Mouse (Mus musculus) forebrain, embryonic 13.5 days (tissue): ENCODE results near the gene Synrg. TPM values are rescaled to one million over a fixed set of nuclear protein-coding genes. Genes with fewer than 3 reads are reported as not detected.

Source experiments
- ATAC-seq: fragments of 200-750 bp; cut with Nextera tagmentation; 2 replicates; pipeline ENCODE4 v1.8.0; 2017
- H3K27ac ChIP-seq: fragments of 300-500 bp; sonication (generic); 2 replicates; pipeline ENCODE4 v1.5.1; 2015; ENCODE audit warnings: inconsistent platforms, mild to moderate bottlenecking, moderate library complexity
- H3K27me3 ChIP-seq: fragments of 300-500 bp; sonication (generic); 2 replicates; pipeline ENCODE4 v1.6.1; 2015; ENCODE audit warnings: mild to moderate bottlenecking, inconsistent platforms
- H3K36me3 ChIP-seq: fragments of 300-500 bp; sonication (generic); 2 replicates; pipeline ENCODE4 v1.6.1; 2015; ENCODE audit warnings: mild to moderate bottlenecking, inconsistent platforms; ENCODE audit not compliant: poor library complexity, severe bottlenecking
- H3K4me1 ChIP-seq: fragments of 300-500 bp; sonication (generic); 2 replicates; pipeline ENCODE4 v1.6.1; 2015; ENCODE audit warnings: inconsistent platforms
- H3K4me2 ChIP-seq: fragments of 300-500 bp; sonication (generic); 2 replicates; pipeline ENCODE4 v1.6.1; 2015; ENCODE audit warnings: inconsistent platforms, mild to moderate bottlenecking, moderate library complexity
- H3K4me3 ChIP-seq: fragments of 300-500 bp; sonication (generic); 2 replicates; pipeline ENCODE4 v1.5.1; 2015; ENCODE audit warnings: mild to moderate bottlenecking, inconsistent platforms
- H3K9ac ChIP-seq: fragments of 300-500 bp; sonication (generic); 2 replicates; pipeline ENCODE4 v1.6.1; 2015; ENCODE audit warnings: mild to moderate bottlenecking, inconsistent platforms
- H3K9me3 ChIP-seq: fragments of 300-500 bp; sonication (generic); replicated peaks from 2 replicates; pipeline ENCODE4 v1.6.1; 2016; ENCODE audit warnings: inconsistent platforms
- WGBS: fragments of 180-500 bp; shearing (Covaris S2); methylation state at CpG from one replicate; pipeline ENCODE4 v1.1.7; 2015; 5-methylcytosine and 5-hydroxymethylcytosine counted together
- polyA plus RNA-seq: library from polyadenylated mRNA; unstranded; fragments of >200 nt; fragmentation: Nextera tagmentation; extraction: Ambion mirVana; gene quantifications from 2 replicates; pipeline ENCODE4 v1.2.1, GENCODE M21; 2015

Gene Synrg
- polyA plus RNA-seq, 1 experiment from 2014 or later: 28.2 TPM

DNA sequence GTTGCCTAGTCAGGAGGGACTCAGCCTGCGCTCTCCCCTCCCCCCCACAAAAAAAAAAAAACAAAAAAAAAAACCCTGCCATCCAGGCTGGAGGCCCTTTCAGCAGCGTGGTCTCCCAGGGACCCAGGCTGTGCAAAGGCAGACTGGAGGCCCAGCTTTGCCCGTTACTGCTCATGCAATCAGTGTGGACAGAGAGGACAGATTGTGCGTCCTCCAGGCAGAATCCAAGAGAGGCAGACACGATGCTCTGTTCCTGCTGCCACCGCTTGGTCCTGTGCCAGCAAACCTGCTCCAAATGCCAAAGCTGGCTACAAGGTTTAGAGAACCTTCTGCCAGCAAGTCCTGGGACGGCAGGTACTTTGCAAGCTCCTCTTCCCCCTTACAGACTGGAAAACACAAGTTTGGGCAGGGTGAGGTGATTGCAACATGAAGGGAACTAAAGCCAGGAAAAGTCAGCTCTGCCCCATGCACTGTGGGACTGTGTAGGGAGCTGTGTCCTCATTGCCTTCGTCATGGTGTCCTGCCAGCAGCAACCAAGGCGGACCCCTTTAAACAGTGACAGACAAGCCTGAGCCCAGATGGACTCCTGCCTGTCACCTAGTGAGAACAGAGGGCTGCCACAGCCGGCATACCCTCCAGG, 89.4 kb downstream of the Synrg start:
- 39% methylated on average over 10 of the region's 10 CpGs for whole genome bisulfite sequencing
- ATAC-seq: peak; percentile 90
- Histone ChIP-seq H3K27me3 (no peaks in the 10 kb centered on the region), H3K36me3 (no peaks in the 10 kb centered on the region), H3K9ac (peak overlapping the region; percentile 21; the same call in 1 of the 2 replicates), H3K4me3 (no peak overlapping the region), H3K27ac (peak overlapping the region; percentile 87), H3K9me3 (no peaks in the 10 kb centered on the region), H3K4me1 (peaks cover 27% of the 10 kb centered on the region), H3K4me2 (peak overlapping the region; percentile 25; the same call in 1 of the 2 replicates)

DNA sequence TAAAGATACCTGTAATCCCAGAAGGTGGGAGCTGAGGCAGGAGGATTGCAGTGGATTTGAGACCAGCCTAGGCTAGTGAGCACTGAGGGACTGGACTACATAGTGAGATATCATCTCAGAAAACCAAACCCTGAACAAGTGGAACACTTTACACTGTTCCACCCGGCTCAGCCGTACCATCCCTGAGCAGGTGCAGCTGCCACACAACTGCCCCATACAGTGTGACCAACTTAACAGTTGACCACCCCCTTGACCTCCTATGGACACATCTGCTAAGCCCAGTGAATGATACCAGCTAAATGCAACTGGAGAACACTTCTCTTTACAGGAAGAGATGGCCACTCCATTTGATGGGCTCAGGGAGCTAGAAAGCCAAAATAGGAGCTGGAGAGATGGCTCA, 93.2 kb downstream of the Synrg start:
- H3K9ac ChIP-seq: no peak overlapping the region
- H3K9me3 ChIP-seq: no peaks in the 10 kb centered on the region
- H3K36me3 ChIP-seq: no peaks in the 10 kb centered on the region
- H3K27me3 ChIP-seq: no peaks in the 10 kb centered on the region
- H3K4me1 ChIP-seq: peaks cover 19% of the 10 kb centered on the region
- H3K4me3 ChIP-seq: no peak overlapping the region
- H3K4me2 ChIP-seq: no peak overlapping the region
- H3K27ac ChIP-seq: no peak overlapping the region
- ATAC-seq: no peak
- 100% methylated on average over 2 of the region's 2 CpGs for WGBS

DNA sequence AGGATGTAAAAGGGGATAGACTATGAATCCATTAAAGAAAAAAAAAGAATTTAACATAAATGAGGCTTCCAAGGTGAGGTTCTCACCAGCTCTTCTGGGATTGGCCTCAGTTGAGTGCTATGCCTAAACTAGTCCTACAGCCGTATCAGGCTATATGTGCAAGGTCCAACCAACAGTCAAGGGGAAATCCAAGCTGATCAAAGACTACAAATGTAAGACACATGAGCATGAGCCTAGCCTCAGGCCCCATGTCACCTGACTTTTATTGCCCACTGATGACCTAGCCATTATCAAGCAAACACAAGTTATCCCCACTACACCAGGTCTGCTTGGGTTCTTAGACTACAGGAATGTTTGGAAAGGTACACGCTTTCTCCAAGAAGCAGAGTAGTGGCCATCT, 95.6 kb downstream of the Synrg start:
- Histone ChIP-seq H3K36me3 (no peaks in the 10 kb centered on the region), H3K9ac (no peak overlapping the region), H3K9me3 (no peaks in the 10 kb centered on the region), H3K4me1 (no peaks in the 10 kb centered on the region), H3K4me3 (no peak overlapping the region), H3K4me2 (no peak overlapping the region), H3K27ac (no peak overlapping the region), H3K27me3 (no peaks in the 10 kb centered on the region)
- ATAC-seq: no peak
- WGBS: 99% methylated on average over 2 of the region's 2 CpGs

DNA sequence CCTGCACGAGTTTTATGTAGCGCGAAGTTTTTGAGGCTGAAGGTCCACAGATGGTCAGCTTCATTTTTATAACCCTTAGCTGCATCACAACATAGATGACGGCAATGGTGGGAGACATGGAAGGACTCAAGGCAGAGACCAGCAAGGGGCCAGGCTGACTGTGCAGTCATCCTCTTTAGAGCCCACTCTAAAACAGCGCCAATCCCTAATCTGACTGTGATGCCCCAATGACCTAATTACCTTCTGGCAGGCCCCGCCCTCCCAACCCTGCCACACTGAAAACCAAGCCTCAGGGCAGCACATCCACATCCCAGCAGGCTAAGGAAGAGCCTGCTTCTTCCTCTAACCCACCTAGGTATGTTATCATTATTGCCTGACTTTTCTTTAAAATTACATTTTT, 96.4 kb downstream of the Synrg start:
- WGBS: 85% methylated on average over 6 of the region's 6 CpGs
- Histone ChIP-seq H3K9ac (no peak overlapping the region), H3K27me3 (no peaks in the 10 kb centered on the region), H3K36me3 (no peaks in the 10 kb centered on the region), H3K4me3 (no peak overlapping the region), H3K9me3 (no peaks in the 10 kb centered on the region), H3K4me2 (no peak overlapping the region), H3K27ac (no peak overlapping the region), H3K4me1 (peaks cover 2% of the 10 kb centered on the region; the same call in 1 of the 2 replicates)
- ATAC-seq: no peak

DNA sequence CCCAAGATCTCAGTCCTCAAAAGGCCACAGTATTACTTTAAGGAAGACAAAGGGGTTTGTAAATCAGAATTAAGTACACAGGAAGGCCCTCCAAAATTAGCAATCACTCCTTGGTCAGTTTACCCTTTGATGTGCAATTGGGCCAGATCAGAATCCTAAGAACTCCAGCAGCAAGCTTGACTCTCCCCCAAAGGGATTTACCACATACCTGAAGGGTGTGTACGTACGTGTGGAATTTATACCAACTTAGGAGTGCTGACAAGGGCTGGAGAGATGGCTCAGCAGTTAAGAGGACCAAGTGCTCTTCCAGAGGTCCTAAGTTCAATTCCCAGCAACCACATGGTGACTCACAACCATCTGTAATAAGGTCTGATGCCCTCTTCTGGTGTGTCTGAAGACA, 97.7 kb downstream of the Synrg start:
- 85% methylated on average over 2 of the region's 2 CpGs for WGBS
- Histone ChIP-seq H3K9me3 (no peaks in the 10 kb centered on the region), H3K27ac (no peak overlapping the region), H3K4me1 (peaks cover 14% of the 10 kb centered on the region), H3K36me3 (no peaks in the 10 kb centered on the region), H3K9ac (no peak overlapping the region), H3K4me3 (no peak overlapping the region), H3K27me3 (0 out of 2 replicates have a peak, but pooled peaks cover 2% of the 10 kb centered on the region), H3K4me2 (no peak overlapping the region)
- ATAC-seq: no peak

DNA sequence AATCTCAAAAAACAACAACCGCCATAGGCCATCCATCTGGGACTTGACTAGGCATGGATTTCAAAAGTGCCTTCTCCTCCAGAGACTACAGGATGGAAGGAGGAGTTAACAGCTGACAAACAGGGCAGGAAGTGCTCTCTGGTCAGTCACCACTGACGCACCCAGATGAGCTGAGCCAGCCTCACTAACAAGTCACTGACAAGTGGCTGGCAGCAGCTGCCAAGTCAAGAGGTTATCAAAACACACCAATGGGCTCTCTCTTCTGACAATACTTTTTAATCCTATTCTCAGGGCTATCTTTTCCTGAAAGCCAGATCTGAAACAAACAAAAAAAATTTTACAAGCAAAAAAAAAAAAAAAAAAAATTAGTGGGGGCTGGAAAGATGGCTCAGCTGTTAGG, 98.6 kb downstream of the Synrg start:
- no peak overlapping the region for H3K9ac ChIP-seq
- no peak overlapping the region for H3K27ac ChIP-seq
- H3K36me3 ChIP-seq: no peaks in the 10 kb centered on the region
- WGBS: 76% methylated on average over 2 of the region's 2 CpGs
- no peak overlapping the region for H3K4me2 ChIP-seq
- H3K4me3 ChIP-seq: no peak overlapping the region
- peaks cover 11% of the 10 kb centered on the region; the same call in 1 of the 2 replicates for H3K27me3 ChIP-seq
- H3K4me1 ChIP-seq: peaks cover 23% of the 10 kb centered on the region
- ATAC-seq: no peak
- H3K9me3 ChIP-seq: no peaks in the 10 kb centered on the region

DNA sequence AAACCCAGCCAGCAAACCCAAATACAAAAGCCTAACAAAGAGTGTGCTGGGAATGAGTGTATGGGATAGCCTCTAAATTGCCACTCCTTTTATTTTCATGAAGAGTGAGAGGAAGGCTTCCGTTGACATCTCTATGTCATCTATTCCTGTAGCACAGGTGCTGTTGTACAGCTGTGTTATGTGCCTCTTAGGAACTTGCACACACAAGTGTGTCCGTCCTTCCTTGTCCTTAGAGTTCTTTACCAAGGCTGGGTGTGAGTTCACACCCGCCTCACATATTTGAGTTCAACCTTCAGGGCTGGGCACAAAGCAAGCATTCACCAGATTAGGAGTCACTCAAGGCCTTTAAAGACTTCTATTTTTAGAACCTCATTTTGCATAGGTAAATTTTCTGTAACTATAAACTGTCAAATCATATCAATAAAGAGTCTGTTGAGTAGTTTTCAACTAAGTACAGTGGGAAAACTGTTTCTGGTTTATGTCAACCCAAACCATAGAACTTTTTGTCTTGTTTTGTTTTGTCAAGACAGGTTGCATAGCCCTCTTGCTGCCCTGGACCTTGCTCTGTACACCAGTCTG, 99.5 kb downstream of the Synrg start:
- peaks cover 27% of the 10 kb centered on the region for H3K4me1 ChIP-seq
- 90% methylated on average over 3 of the region's 3 CpGs for WGBS
- H3K9me3 ChIP-seq: no peaks in the 10 kb centered on the region
- no peak overlapping the region for H3K4me2 ChIP-seq
- ATAC-seq: no peak
- H3K9ac ChIP-seq: no peak overlapping the region
- no peak overlapping the region for H3K4me3 ChIP-seq
- H3K36me3 ChIP-seq: no peaks in the 10 kb centered on the region
- H3K27ac ChIP-seq: no peak overlapping the region
- H3K27me3 ChIP-seq: peaks cover 13% of the 10 kb centered on the region

DNA sequence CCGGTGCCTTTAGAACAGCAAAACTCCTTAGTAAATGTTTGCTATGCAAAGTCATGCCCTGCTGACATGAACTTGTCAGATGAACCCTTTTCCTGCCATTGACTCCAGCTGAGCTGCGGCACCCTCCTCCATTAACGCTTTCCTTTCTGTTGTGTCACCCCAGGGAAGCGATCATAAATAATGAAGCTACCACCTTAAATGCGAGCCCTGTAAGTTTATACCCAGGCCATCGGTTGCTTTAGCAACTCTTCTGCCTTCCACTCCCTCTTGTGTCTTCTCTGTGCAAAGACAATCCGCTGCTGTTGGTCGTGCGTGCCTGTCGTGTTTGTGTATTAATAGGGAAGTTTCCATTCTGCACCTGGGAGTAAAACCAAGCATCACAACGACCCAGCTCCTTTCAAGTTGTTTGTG, 101.8 kb downstream of the Synrg start:
- 10% methylated on average over 11 of the region's 11 CpGs for WGBS
- H3K4me2 ChIP-seq: peak overlapping the region; percentile 82
- peaks cover 28% of the 10 kb centered on the region for H3K27me3 ChIP-seq
- H3K27ac ChIP-seq: no peak overlapping the region
- no peak for ATAC-seq
- no peaks in the 10 kb centered on the region for H3K9me3 ChIP-seq
- peaks cover 30% of the 10 kb centered on the region for H3K4me1 ChIP-seq
- H3K4me3 ChIP-seq: peak overlapping the region; percentile 57; the same call in 1 of the 2 replicates
- no peaks in the 10 kb centered on the region for H3K36me3 ChIP-seq
- H3K9ac ChIP-seq: no peak overlapping the region

DNA sequence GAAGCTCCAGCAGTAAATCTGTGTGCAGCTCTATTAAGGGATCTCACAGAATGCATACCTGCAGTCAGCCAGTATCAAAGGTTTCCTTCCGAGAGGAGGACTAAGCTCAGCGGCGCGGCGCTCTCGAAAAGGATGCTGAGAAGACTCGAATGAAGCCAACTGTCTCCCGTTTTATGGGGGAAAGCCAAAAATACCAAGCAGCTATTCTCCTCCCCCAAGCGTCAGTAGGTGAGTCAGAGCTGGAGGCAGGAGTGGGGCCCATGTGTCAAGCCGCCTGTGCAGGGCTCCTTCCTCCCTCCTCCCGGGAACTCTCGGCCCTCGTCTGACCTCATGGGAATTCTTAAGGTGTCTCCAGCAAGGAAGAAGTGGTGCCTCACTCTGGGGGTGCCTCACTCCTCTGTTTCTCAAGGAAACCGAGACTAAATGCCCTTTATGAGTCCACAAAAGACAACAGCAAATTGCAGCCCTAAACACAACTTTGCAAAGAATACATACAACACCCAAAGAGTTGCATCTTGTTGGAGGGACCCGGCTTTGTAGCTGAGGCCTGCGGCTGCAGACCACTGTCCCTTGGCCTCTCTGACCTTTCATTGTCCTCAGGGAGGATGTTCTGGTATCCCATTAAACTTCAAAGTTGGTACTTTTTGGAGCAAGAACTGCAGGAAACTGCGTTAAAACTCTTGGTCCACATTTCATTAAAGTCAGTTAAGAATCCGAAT, 102.9 kb downstream of the Synrg start:
- no peak overlapping the region; the same call in none of the 2 replicates for H3K27ac ChIP-seq
- H3K4me2 ChIP-seq: peak overlapping the region; percentile 82
- WGBS: 5% methylated on average over 18 of the region's 18 CpGs
- ATAC-seq: no peak
- no peaks in the 10 kb centered on the region for H3K36me3 ChIP-seq
- peak overlapping the region; percentile 57 for H3K4me3 ChIP-seq
- H3K9me3 ChIP-seq: no peaks in the 10 kb centered on the region
- peaks cover 28% of the 10 kb centered on the region for H3K27me3 ChIP-seq
- peaks cover 30% of the 10 kb centered on the region for H3K4me1 ChIP-seq
- H3K9ac ChIP-seq: peak overlapping the region; percentile 5; the same call in 1 of the 2 replicates

DNA sequence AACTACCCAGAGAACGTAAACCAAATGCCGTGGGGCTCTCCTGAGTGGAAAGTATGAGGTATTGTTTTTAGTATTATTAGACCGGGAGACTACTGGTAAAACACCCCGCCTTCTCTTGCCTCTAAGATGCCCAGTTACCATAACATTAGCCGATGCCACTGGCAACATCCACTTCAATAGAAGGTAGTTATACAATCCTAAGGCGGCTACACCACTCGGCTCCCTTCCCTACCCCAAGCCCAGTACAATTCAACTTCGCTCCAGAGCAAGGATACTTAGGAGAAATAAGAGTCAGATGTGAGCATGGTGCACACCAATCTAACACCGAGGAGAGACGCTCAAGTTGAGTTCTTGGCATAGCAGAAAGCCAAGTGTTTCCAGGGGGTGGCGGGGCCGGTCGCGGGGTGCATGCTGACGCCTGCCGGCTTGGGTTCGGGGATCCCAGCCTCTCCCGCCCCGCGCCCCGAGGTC, 103.5 kb downstream of the Synrg start:
- 1% methylated on average over 21 of the region's 21 CpGs for WGBS
- Histone ChIP-seq H3K9ac (peak overlapping the region; percentile 73), H3K27me3 (peaks cover 28% of the 10 kb centered on the region), H3K4me1 (peaks cover 30% of the 10 kb centered on the region), H3K27ac (peak overlapping the region; percentile 11; the same call in 1 of the 2 replicates), H3K4me3 (peak overlapping the region; percentile 57), H3K4me2 (peak overlapping the region; percentile 82), H3K9me3 (no peaks in the 10 kb centered on the region), H3K36me3 (no peaks in the 10 kb centered on the region)
- ATAC-seq: peak; percentile 69

DNA sequence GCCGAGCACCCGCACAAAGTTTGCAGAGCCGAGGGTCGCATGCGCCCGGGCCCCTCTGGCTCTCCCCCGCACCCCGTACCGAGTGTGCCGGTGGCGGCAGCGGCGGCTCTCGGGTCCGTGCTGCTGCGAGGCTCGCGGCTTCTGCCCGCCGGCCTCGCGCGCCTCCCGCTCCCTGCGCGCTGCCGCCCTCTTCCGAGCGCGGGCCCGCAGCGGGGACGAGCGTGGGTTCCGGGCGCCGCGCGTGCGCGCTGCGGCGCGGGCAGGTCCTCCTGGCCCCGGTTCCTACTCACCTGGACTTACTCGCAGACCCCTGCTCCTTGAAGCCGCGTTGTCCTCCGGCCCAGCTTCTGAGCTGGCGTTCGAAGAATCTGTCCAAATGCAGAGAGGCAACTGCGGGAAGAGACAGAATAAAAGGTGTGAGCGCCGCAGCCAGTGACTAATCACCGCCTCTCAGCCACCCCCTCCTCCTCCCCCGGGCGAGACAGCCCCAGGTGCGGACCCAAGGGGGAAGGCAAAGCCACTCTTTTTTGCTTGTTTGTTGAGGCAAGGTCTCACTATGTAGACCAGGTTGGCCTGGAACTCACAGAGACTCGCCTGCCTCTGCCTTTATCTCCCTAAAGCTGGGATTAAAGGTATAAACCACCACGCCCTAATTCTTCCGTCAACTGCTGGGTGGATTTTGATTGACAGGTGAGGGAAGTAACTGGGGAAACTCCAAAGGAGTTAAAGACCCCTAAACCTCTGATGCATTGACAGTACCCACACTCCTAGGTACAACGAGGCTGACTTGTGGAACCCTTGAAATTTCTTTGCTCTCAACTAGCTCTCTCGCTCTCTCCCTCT, 104.2 kb downstream of the Synrg start:
- H3K27ac ChIP-seq: 0 out of 2 replicates have a peak overlapping the region, but pooled peaks have one; percentile 11
- peaks cover 36% of the 10 kb centered on the region for H3K4me1 ChIP-seq
- peak; percentile 77 for ATAC-seq
- peaks cover 28% of the 10 kb centered on the region for H3K27me3 ChIP-seq
- peak overlapping the region; percentile 82 for H3K4me2 ChIP-seq
- peak overlapping the region; percentile 73 for H3K9ac ChIP-seq
- peak overlapping the region; percentile 57 for H3K4me3 ChIP-seq
- no peaks in the 10 kb centered on the region for H3K36me3 ChIP-seq
- H3K9me3 ChIP-seq: no peaks in the 10 kb centered on the region
- WGBS: 3% methylated on average over 63 of the region's 63 CpGs
